Mouse (Mus musculus) testis, adult 2 months (tissue): ENCODE measurements around the gene Stab2. TPM values are rescaled to one million over a fixed set of nuclear protein-coding genes. Genes with fewer than 3 reads are reported as not detected.
A peak's percentile ranks its signal among the peaks of the same experiment; 100 is the strongest.

Source experiments
- H3K27ac ChIP-seq: fragments of 200-500 bp; 2 replicates; pipeline ENCODE4 v1.5.1; 2012; ENCODE audit warnings: low read depth, low read length; ENCODE audit not compliant: control insufficient read depth, insufficient read depth
- H3K27me3 ChIP-seq: fragments of 200-500 bp; 2 replicates; pipeline ENCODE4 v1.6.1; 2012; ENCODE audit warnings: mild to moderate bottlenecking, low read length, moderate library complexity; ENCODE audit not compliant: control insufficient read depth, insufficient read depth
- H3K36me3 ChIP-seq: fragments of 200-500 bp; 2 replicates; pipeline ENCODE4 v1.6.1; 2012; ENCODE audit warnings: mild to moderate bottlenecking, low read length; ENCODE audit not compliant: control insufficient read depth, insufficient read depth
- H3K4me1 ChIP-seq: fragments of 200-500 bp; 2 replicates; pipeline ENCODE4 v1.6.1; 2012; ENCODE audit warnings: low read length; ENCODE audit not compliant: control insufficient read depth, insufficient read depth
- H3K4me3 ChIP-seq: fragments of 200-500 bp; 2 replicates; pipeline ENCODE4 v1.5.1; 2012; ENCODE audit warnings: low read depth, mild to moderate bottlenecking, low read length, moderate library complexity, mixed read lengths; ENCODE audit not compliant: control insufficient read depth
- CTCF ChIP-seq: fragments of 200-500 bp; IDR thresholded peaks from 2 replicates; pipeline ENCODE4 v1.5.1; 2012; ENCODE audit warnings: low read depth, mild to moderate bottlenecking, inconsistent platforms, low read length, moderate library complexity; ENCODE audit not compliant: control insufficient read depth, insufficient read depth, insufficient replicate concordance
- POLR2A ChIP-seq: fragments of 200-500 bp; IDR thresholded peaks from 2 replicates; pipeline ENCODE4 v1.6.1; 2012; ENCODE audit warnings: low read depth, mild to moderate bottlenecking, inconsistent platforms, low read length, moderate library complexity; ENCODE audit not compliant: control insufficient read depth
- polyA plus RNA-seq: library from polyadenylated mRNA; depleted of rRNA; stranded (reverse); fragments of >200 nt; gene quantifications from 2 replicates; pipeline ENCODE4 v1.2.3, GENCODE M21; 2012

The Stab2 gene
- polyA plus RNA-seq, 1 experiment: 6.5 TPM

GRCm38 (mm10) chr10:87039340-87039739 lies 31.5 kb upstream of the Stab2 start:
- H3K27me3 ChIP-seq: no peaks in the 10 kb centered on the region
- H3K36me3 ChIP-seq: no peaks in the 10 kb centered on the region
- H3K4me3 ChIP-seq: no peak overlapping the region
- TF ChIP-seq POLR2A: no peak
- no peak for TF ChIP-seq CTCF
- H3K27ac ChIP-seq: no peak overlapping the region
- no peaks in the 10 kb centered on the region for H3K4me1 ChIP-seq

DNA sequence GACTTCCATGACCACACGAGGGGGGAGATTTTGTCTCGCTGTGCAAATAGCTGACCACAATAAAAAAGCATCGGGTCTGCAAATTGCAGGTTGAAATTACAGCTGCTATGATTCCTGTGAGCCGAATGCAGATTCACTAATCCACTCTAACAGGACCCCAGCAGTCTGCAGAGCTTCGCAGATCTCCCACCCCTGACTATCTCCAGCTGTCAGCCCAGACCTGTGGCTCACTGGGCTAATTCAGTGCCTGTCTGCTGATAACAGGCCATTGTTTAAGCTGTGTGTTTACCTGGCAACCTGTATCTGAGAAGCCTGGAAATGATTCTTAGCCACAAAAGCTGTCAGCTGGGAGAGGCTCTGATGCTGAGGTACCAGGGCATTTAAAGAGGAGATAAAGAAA lies 29.2 kb upstream of the Stab2 start:
- no peaks in the 10 kb centered on the region for H3K4me1 ChIP-seq
- H3K27me3 ChIP-seq: no peaks in the 10 kb centered on the region
- no peak overlapping the region for H3K27ac ChIP-seq
- H3K36me3 ChIP-seq: no peaks in the 10 kb centered on the region
- TF ChIP-seq CTCF (no peak), POLR2A (no peak)
- no peak overlapping the region for H3K4me3 ChIP-seq

- H3K27ac ChIP-seq: no peak overlapping the region
- no peaks in the 10 kb centered on the region for H3K4me1 ChIP-seq
- H3K27me3 ChIP-seq: no peaks in the 10 kb centered on the region
- H3K36me3 ChIP-seq: no peaks in the 10 kb centered on the region
- no peak overlapping the region for H3K4me3 ChIP-seq
- no peak for TF ChIP-seq CTCF
- no peak for TF ChIP-seq POLR2A
Measured at GRCm38 (mm10) chr10:87036271-87036703, 28.5 kb upstream of the Stab2 start.

DNA sequence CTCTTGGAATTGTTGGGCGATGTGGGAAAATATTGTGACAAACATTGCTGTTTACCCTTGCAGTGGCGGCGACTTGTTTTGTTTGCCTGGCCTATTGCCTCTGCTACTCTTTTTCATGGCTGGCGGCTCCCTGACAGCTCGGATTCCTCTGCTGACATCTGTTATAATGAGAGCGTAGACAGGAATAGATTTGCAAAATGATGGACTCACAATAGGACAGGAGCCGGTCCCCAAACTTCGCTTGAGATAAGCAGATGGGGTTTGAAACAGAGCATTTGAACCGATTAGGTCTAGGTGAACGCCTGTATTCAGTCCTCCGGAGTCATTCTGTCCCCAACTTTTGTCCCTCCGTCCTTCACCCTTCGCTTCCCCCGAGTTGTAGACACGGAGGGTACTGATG lies 28.0 kb upstream of the Stab2 start:
- Histone ChIP-seq H3K27ac (no peak overlapping the region), H3K36me3 (no peaks in the 10 kb centered on the region), H3K4me3 (no peak overlapping the region), H3K4me1 (no peaks in the 10 kb centered on the region), H3K27me3 (no peaks in the 10 kb centered on the region)
- no peak for TF ChIP-seq POLR2A
- no peak for TF ChIP-seq CTCF

- no peak overlapping the region for H3K4me3 ChIP-seq
- no peaks in the 10 kb centered on the region for H3K36me3 ChIP-seq
- no peaks in the 10 kb centered on the region for H3K27me3 ChIP-seq
- no peaks in the 10 kb centered on the region for H3K4me1 ChIP-seq
- no peak overlapping the region for H3K27ac ChIP-seq
- TF ChIP-seq CTCF (no peak), POLR2A (no peak)
Measured at GRCm38 (mm10) chr10:87032768-87033167, 24.9 kb upstream of the Stab2 start.

- TF ChIP-seq POLR2A (no peak), CTCF (peak; percentile 91)
- no peak overlapping the region for H3K27ac ChIP-seq
- no peak overlapping the region for H3K4me3 ChIP-seq
- no peaks in the 10 kb centered on the region for H3K4me1 ChIP-seq
- H3K27me3 ChIP-seq: no peaks in the 10 kb centered on the region
- H3K36me3 ChIP-seq: no peaks in the 10 kb centered on the region
Measured at GRCm38 (mm10) chr10:87024884-87025283, 17.1 kb upstream of the Stab2 start.

DNA sequence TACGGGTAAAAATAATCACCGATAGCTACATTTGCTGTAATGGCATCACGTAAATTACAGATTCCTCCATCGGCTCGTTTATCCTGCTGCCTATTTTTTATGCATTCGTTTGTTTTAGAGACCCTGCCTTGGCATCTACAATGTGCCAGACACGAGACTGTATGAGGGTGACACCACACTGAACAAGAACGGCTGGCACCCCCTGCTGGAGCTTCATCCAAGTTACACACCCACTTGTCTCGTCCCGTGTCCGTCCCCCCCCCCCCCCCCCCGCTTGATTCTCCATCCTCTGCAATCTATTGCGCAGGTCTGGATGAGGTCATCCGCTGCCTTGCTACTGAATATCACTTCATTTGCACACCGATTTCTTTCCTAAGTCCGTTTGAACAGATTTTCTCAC lies 12.9 kb upstream of the Stab2 start:
- no peak overlapping the region for H3K4me3 ChIP-seq
- no peak overlapping the region for H3K27ac ChIP-seq
- no peaks in the 10 kb centered on the region for H3K4me1 ChIP-seq
- no peak for TF ChIP-seq POLR2A
- TF ChIP-seq CTCF: peak; percentile 18; the same call in 1 of the 2 replicates
- no peaks in the 10 kb centered on the region for H3K36me3 ChIP-seq
- no peaks in the 10 kb centered on the region for H3K27me3 ChIP-seq

DNA sequence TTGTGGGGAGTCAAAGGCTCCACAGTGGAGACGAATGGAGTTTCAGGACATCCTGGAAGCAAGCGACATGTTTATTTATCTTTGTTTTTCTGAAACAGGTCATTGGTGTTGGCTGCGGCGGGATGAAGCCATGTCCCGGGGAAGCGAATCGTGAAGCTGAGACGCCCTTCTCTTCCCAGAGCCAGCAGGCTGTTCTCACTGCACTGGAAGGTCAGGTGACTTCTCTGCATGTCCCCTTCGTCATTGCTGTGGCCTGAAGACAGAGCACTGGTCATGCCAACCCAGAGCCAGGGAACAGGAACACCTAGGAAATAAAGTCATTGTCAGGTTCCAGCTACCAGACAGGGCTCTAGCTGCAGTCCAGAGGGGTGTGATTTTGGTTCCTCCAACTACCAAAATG lies 11.1 kb upstream of the Stab2 start:
- Histone ChIP-seq H3K4me3 (no peak overlapping the region), H3K27ac (no peak overlapping the region), H3K4me1 (no peaks in the 10 kb centered on the region), H3K27me3 (no peaks in the 10 kb centered on the region), H3K36me3 (no peaks in the 10 kb centered on the region)
- no peak for TF ChIP-seq POLR2A
- TF ChIP-seq CTCF: no peak
